Mouse (Mus musculus) embryonic facial prominence, embryonic 13.5 days (tissue): ENCODE measurements around the gene Wnk4. TPM values are rescaled to one million over a fixed set of nuclear protein-coding genes. Genes with fewer than 3 reads are reported as not detected.

Experiments
- ATAC-seq: fragments of 200-750 bp; cut with Nextera tagmentation; 2 replicates; pipeline ENCODE4 v1.8.0; 2017; ENCODE audit warnings: low read depth; ENCODE audit not compliant: insufficient number of reproducible peaks, insufficient read depth, low FRiP score, low TSS enrichment
- H3K27ac ChIP-seq: fragments of 300-500 bp; sonication (generic); 2 replicates; pipeline ENCODE4 v1.5.1; 2015; ENCODE audit warnings: moderate library complexity, mild to moderate bottlenecking, inconsistent platforms
- H3K27me3 ChIP-seq: fragments of 300-500 bp; sonication (generic); 2 replicates; pipeline ENCODE4 v1.6.1; 2015; ENCODE audit warnings: mild to moderate bottlenecking, inconsistent platforms
- H3K36me3 ChIP-seq: fragments of 300-500 bp; sonication (generic); 2 replicates; pipeline ENCODE4 v1.6.1; 2015; ENCODE audit warnings: mild to moderate bottlenecking, inconsistent platforms
- H3K4me1 ChIP-seq: fragments of 300-500 bp; sonication (generic); 2 replicates; pipeline ENCODE4 v1.6.1; 2015; ENCODE audit warnings: inconsistent platforms
- H3K4me2 ChIP-seq: fragments of 300-500 bp; sonication (generic); 2 replicates; pipeline ENCODE4 v1.6.1; 2015; ENCODE audit warnings: moderate library complexity, mild to moderate bottlenecking, inconsistent platforms
- H3K4me3 ChIP-seq: fragments of 300-500 bp; sonication (generic); 2 replicates; pipeline ENCODE4 v1.5.1; 2015; ENCODE audit warnings: mild to moderate bottlenecking, inconsistent platforms
- H3K9ac ChIP-seq: fragments of 300-500 bp; sonication (generic); 2 replicates; pipeline ENCODE4 v1.6.1; 2015; ENCODE audit warnings: mild to moderate bottlenecking, inconsistent platforms
- H3K9me3 ChIP-seq: fragments of 300-500 bp; sonication (generic); 2 replicates; pipeline ENCODE4 v1.6.1; 2016; ENCODE audit warnings: inconsistent platforms
- WGBS: fragments of 180-500 bp; shearing (Covaris S2); methylation state at CpG from one replicate; pipeline ENCODE4 v1.1.7; 2015; ENCODE audit warnings: mixed read lengths; 5-methylcytosine and 5-hydroxymethylcytosine counted together
- polyA plus RNA-seq: library from polyadenylated mRNA; unstranded; fragments of >200 nt; fragmentation: Nextera tagmentation; extraction: Ambion mirVana; gene quantifications from 2 replicates; pipeline ENCODE4 v1.2.1, GENCODE M21; 2015

Wnk4 gene
- polyA plus RNA-seq, 1 experiment from 2014 or later: 9.8 TPM

GRCm38 (mm10) chr11:101230061-101230511, 30.3 kb upstream of the Wnk4 start:
- WGBS: 8% methylated on average over 2 of the region's 2 CpGs
- no peaks in the 10 kb centered on the region for H3K27me3 ChIP-seq
- peaks cover 43% of the 10 kb centered on the region for H3K4me1 ChIP-seq
- H3K27ac ChIP-seq: peak overlapping the region; percentile 85
- no peak overlapping the region for H3K4me3 ChIP-seq
- ATAC-seq: no peak
- no peak overlapping the region for H3K9ac ChIP-seq
- peak overlapping the region; percentile 23; the same call in 1 of the 2 replicates for H3K4me2 ChIP-seq
- no peaks in the 10 kb centered on the region for H3K36me3 ChIP-seq
- H3K9me3 ChIP-seq: no peaks in the 10 kb centered on the region

DNA sequence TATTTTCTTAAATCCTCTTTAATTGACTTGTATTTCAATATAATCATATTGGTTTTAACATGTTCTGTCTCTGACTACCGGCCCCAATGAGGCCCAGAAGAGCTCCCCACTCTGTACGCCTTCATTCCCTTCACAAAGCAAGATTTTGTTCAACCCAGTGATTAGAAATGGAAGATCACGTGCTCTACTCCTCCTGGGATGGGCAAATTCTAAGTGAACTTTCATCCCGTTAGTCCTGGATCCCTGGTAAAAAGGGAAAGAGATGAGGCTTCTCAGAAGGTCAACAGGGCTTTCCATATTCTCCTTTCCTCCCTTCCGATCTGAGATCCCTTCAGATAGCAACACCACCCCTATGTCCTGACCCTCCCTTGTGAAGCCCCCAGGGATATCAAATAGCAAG, 29.8 kb upstream of the Wnk4 start:
- Histone ChIP-seq H3K27ac (peak overlapping the region; percentile 85), H3K9ac (peak overlapping the region; percentile 41; the same call in 1 of the 2 replicates), H3K27me3 (no peaks in the 10 kb centered on the region), H3K36me3 (no peaks in the 10 kb centered on the region), H3K4me3 (no peak overlapping the region), H3K9me3 (no peaks in the 10 kb centered on the region), H3K4me1 (peaks cover 39% of the 10 kb centered on the region), H3K4me2 (peak overlapping the region; percentile 46)
- 15% methylated on average over 5 of the region's 5 CpGs for WGBS
- no peak for ATAC-seq

GRCm38 (mm10) chr11:101230991-101231871, 29.1 kb upstream of the Wnk4 start:
- Histone ChIP-seq H3K4me3 (peak overlapping the region; percentile 8; the same call in 1 of the 2 replicates), H3K4me1 (peaks cover 36% of the 10 kb centered on the region), H3K4me2 (peak overlapping the region; percentile 46), H3K9me3 (no peaks in the 10 kb centered on the region), H3K36me3 (no peaks in the 10 kb centered on the region), H3K27me3 (no peaks in the 10 kb centered on the region), H3K27ac (peak overlapping the region; percentile 85), H3K9ac (peak overlapping the region; percentile 41; the same call in 1 of the 2 replicates)
- 5% methylated on average over 18 of the region's 18 CpGs for WGBS
- no peak for ATAC-seq

- no peak for ATAC-seq
- WGBS: 49% methylated on average over 6 of the region's 6 CpGs
- Histone ChIP-seq H3K4me2 (peak overlapping the region; percentile 46), H3K27ac (peak overlapping the region; percentile 85), H3K9me3 (no peaks in the 10 kb centered on the region), H3K9ac (no peak overlapping the region), H3K27me3 (no peaks in the 10 kb centered on the region), H3K4me1 (peaks cover 36% of the 10 kb centered on the region), H3K36me3 (no peaks in the 10 kb centered on the region), H3K4me3 (0 out of 2 replicates have a peak overlapping the region, but pooled peaks have one; percentile 8)
Observed at GRCm38 (mm10) chr11:101232010-101232839, 28.1 kb upstream of the Wnk4 start.

DNA sequence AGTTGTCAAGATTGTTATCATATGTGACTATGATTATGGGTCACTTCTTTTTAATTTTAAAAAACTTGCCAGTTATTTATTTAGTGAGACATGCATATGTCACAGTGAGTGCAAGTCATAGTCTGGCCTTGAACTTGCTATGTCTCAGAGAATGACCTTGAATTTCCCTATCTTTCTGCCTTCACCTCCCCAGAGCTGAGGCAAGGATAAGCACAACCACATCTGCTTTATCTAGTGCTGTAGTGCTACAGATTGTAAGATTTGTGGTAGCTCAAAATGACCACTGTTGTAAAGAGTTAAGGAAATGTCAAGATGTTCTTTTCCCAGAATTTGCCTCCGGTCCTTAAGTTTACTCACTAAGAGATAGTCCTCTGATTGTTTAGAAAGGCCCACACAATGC, 27.1 kb upstream of the Wnk4 start:
- H3K9me3 ChIP-seq: no peaks in the 10 kb centered on the region
- H3K4me3 ChIP-seq: no peak overlapping the region
- H3K27ac ChIP-seq: no peak overlapping the region
- no peaks in the 10 kb centered on the region for H3K36me3 ChIP-seq
- no peak for ATAC-seq
- no peak overlapping the region for H3K4me2 ChIP-seq
- H3K27me3 ChIP-seq: no peaks in the 10 kb centered on the region
- no peak overlapping the region for H3K9ac ChIP-seq
- peaks cover 47% of the 10 kb centered on the region for H3K4me1 ChIP-seq
- 96% methylated on average over 1 of the region's 1 CpGs for WGBS

DNA sequence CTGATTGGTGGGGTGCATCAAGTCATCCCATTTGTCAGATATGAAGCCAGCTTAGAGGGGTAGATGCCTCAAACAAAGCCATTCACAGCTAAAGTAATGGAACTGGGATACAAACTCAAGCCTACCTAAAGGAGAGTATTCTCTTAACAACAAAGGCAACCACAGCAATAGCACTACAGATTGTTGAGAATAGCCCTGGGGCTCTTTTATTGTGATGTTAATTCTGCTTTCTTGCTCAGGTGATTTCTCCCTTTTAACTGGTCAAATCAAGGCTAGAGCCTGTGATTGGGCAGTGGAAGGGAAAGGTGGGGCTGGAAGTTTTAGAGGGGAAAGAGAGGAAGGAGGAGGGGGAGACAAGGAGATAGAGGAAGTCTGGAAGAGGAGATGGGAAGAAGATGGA, 26.2 kb upstream of the Wnk4 start:
- Histone ChIP-seq H3K9ac (no peak overlapping the region), H3K36me3 (no peaks in the 10 kb centered on the region), H3K4me3 (no peak overlapping the region), H3K27ac (no peak overlapping the region), H3K4me1 (peaks cover 47% of the 10 kb centered on the region), H3K9me3 (no peaks in the 10 kb centered on the region), H3K4me2 (no peak overlapping the region), H3K27me3 (no peaks in the 10 kb centered on the region)
- ATAC-seq: no peak

- no peaks in the 10 kb centered on the region for H3K27me3 ChIP-seq
- no peak for ATAC-seq
- no peak overlapping the region for H3K4me3 ChIP-seq
Observed at GRCm38 (mm10) chr11:101235429-101235828, 24.9 kb upstream of the Wnk4 start.

GRCm38 (mm10) chr11:101236782-101237181, 23.6 kb upstream of the Wnk4 start:
- no peak overlapping the region for H3K4me3 ChIP-seq
- H3K27ac ChIP-seq: no peak overlapping the region
- H3K36me3 ChIP-seq: no peaks in the 10 kb centered on the region
- no peak for ATAC-seq
- H3K4me1 ChIP-seq: peaks cover 20% of the 10 kb centered on the region
- H3K4me2 ChIP-seq: no peak overlapping the region
- no peaks in the 10 kb centered on the region for H3K27me3 ChIP-seq
- no peak overlapping the region for H3K9ac ChIP-seq
- no peaks in the 10 kb centered on the region for H3K9me3 ChIP-seq
- 90% methylated on average over 5 of the region's 5 CpGs for WGBS

More at GRCm38 (mm10) chr11:101235429-101235828, 24.9 kb upstream of the Wnk4 start:
- Histone ChIP-seq H3K36me3 (no peaks in the 10 kb centered on the region), H3K4me2 (no peak overlapping the region), H3K4me1 (peaks cover 34% of the 10 kb centered on the region), H3K9me3 (no peaks in the 10 kb centered on the region), H3K27ac (no peak overlapping the region), H3K9ac (no peak overlapping the region)

GRCm38 (mm10) chr11:101238071-101238647, 22.2 kb upstream of the Wnk4 start:
- Histone ChIP-seq H3K36me3 (no peaks in the 10 kb centered on the region), H3K9ac (0 out of 2 replicates have a peak overlapping the region, but pooled peaks have one; percentile 36), H3K27me3 (no peaks in the 10 kb centered on the region), H3K27ac (peak overlapping the region; percentile 87), H3K9me3 (no peaks in the 10 kb centered on the region), H3K4me3 (no peak overlapping the region), H3K4me1 (peaks cover 14% of the 10 kb centered on the region), H3K4me2 (peak overlapping the region; percentile 30; the same call in 1 of the 2 replicates)
- WGBS: 17% methylated on average over 5 of the region's 5 CpGs
- ATAC-seq: no peak

DNA sequence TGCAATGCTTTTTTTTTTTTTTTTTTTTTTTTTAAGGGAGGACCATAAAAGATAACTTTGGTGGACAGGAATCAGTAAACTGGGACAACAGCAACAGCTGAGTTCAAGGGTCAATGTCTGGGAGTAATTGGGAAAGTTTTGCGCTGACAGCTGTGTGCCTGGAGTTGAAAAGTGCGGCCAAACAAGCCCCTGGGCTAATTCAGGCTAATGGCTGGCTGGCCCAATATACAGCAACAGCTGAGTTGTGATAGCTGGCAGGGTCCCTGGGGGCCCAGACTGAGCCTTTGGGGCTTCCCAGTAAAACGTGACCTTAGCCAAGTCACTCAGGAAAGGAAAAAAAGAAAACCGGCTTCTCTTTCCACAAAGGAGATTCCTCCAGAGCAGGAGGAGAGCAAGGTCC, 15.3 kb upstream of the Wnk4 start:
- no peak overlapping the region for H3K9ac ChIP-seq
- no peak overlapping the region for H3K27ac ChIP-seq
- H3K4me3 ChIP-seq: no peak overlapping the region; the same call in 1 of the 2 replicates
- H3K9me3 ChIP-seq: no peaks in the 10 kb centered on the region
- 13% methylated on average over 4 of the region's 4 CpGs for WGBS
- no peak for ATAC-seq
- H3K4me2 ChIP-seq: peak overlapping the region; percentile 97
- H3K27me3 ChIP-seq: peaks cover 23% of the 10 kb centered on the region
- H3K36me3 ChIP-seq: no peaks in the 10 kb centered on the region
- peaks cover 31% of the 10 kb centered on the region for H3K4me1 ChIP-seq
